Mouse (Mus musculus) heart, postnatal 36 days (tissue): ENCODE measurements at regions not wholly inside any gene's neighbourhood (a gene's known extent, or its start where the extent isn't known, plus 50 kb on each side); places are given as distances from the start of the nearest gene placed in this dataset.

Experiments
- DNase-seq, 2 experiments: peaks; one replicate each; pipeline ENCODE4 v3.0.0; 2021 to 2022
- intact Hi-C: fragments of 180-260 bp; cut with DNase I; formaldehyde crosslinking; loops from one replicate; pipeline ENCODE4 v1.15.1; 2025

DNA sequence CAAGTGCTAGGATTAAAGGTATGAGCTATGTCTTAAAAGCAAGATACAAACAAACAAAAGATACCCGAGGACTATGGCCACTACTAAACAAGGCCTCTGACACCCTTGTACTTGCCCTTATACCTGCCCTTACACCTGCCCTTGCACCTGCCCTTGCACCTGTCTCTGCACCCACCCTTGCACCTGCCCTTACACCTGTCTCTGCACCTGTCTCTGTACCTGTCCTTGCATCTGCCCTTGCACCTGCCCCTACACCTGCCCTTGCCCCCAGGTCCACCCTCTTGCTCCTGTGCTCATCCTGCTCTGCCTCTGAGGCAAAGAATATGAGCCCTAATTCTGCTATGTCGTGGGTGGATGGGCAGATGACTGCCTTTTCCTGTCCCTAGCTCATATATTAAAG is 244.1 kb upstream of the Tle3 start:
- DNase-seq, result no peak
- intact Hi-C loops, result no loop called here

- intact Hi-C loops, result no loop called here
- DNase-seq, result no peak
Observed at GRCm38 (mm10) chr9:61129186-61129585, 243.0 kb upstream of the Tle3 start.

- DNase-seq, result no peak
- intact Hi-C loops, result no loop called here
Observed at GRCm38 (mm10) chr9:61130877-61131276, 241.3 kb upstream of the Tle3 start.

DNA sequence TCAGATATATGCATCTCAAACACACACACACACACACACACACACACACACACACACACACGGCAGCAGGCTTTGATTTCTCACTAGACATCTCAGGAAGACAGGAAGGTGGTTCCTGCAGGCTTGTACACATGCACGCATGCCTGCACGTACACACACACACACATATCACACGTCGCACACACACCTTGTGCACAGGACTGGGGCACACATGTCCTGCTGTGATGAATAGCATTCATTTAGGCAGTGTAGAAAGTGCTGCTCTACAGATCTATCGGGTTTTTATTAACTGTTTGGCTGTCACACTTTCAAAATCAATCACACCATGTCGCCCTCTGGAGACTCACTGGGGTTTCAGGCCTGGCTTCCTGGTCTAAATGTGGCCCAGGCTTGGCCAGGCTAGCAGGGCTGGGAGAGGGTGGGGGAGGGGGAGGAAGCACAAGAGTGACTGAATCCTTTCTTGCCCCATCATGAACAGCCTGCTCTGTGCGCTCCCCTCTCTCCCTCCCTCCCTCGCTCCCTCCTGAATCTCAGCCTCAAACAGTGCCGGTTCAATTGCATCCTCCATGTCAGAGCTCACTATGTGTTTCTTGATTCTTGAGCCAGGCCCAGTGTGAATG is 236.8 kb upstream of the Tle3 start:
- DNase-seq, result no peak
- intact Hi-C loops, result no loop called here

DNA sequence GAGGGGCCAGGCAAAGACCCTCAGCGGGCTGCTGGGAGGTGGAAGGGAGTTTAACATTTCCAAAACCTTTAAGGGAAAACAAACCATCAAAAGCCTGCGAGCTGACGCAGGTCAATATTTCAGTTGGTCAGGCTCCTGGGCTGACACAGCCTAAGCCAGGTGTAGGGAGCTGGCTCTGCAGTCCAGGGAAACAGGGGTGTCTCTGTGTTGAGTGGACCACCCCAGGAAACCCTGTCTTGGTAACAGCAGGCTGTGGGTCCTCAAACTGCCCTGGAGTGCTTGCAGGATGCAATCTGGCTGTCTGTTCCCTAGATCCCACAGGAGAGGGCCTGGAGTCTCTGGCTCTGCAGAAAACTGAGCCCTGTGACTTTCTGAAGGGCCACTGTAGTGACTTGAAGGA is 236.2 kb upstream of the Tle3 start:
- DNase-seq, result no peak
- intact Hi-C loops, result no loop called here

GRCm38 (mm10) chr9:61138741-61139368 is 233.3 kb upstream of the Tle3 start:
- DNase-seq, result peak; percentile 15 to 18
- intact Hi-C loops, result no loop called here

DNA sequence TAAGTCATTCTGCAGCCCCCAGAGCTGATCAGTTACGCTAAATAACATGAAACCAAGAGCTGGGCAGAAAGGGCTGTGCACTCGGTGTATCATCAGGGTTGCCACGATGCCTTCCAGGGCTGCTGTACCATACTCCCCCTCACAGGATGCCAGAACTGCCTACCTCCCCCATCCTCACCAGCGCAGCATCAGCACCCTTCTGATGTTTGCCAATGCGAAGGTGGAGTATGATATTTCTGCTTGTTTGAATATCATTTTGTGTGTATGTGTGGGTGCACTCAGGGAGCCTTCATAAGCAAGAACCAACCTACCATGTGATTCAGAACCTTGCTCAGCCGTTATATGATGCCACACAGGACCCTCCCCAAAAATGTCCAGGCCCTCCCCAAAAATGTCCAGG is 229.1 kb upstream of the Tle3 start:
- DNase-seq, result no peak
- intact Hi-C loops, result no loop called here

DNA sequence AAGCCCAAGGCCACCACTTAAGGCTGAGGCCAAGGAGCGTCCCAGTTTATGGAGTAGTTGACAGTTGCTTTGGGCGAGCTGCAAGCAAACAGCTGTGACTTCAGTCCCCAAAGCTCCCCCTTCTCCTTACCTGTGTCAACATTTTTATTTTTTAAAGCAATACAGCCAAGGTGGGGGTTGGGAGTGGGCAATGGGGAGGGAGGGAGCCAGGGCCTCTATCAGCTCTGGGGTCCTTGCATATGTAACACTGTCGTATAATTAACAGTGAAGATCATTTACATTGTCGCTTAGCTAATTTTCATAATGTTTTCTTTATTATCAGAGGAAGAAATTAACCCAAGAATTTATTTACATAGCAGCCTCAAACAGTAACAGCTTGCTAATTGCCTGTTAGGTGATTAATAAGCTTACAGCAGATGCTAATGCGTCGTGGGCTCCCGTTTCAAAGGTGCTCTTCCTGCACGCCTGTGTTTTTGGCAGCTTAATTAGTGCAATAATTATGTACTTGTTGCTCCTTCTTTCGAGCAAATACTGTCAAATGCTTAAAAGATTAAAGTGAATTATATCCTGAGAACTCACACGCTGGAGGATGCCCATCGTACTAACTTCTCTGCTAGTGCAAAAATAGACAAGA is 227.4 kb upstream of the Tle3 start:
- intact Hi-C loops, result no loop called here
- DNase-seq, result no peak

DNA sequence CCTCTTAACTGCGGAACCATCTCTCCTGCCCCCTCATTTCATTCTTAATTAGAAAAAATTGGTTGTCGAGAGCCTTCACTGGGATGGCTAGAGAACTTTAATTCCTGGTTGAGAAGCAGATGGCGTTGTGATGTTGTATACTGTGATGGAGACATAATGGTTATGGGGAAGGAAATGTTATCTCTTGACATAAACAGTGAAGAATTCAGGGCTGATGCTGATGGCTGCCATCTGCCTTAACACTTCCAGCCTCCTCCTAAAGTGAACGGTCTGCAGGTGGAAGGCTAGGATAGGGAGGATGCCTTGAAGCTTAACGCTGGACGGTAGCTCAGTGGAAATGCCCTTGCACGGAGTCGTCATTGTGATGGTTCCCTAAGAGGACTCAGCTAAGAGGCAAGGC is 226.4 kb upstream of the Tle3 start:
- DNase-seq, result no peak
- intact Hi-C loops, result no loop called here

- intact Hi-C loops, result no loop called here
- no peak for DNase-seq
Observed at GRCm38 (mm10) chr9:61151201-61151600, 221.0 kb upstream of the Tle3 start.

- DNase-seq, result peak in 1 of 2 experiments; percentile 23
- intact Hi-C loops, result no loop called here
Observed at GRCm38 (mm10) chr9:61151901-61152337, 220.2 kb upstream of the Tle3 start.

DNA sequence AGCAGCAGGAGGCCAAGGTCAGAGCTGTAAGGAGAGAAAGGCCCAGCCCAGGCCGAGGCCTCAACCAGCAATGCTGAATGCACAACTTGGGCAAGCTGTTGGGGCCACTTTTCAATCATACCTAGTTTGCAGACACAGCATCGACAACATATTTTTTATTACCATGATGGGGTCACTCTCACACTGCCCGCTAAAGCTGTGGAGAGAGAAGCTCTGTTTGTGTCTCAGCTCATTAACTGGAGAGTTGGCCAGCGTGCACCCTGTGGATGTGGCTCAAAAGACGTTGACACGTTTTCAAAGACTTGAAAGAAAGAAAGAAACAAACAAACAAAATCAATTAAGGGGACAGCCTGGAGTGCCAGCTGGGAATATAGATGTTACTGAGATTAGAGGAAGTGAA is 217.4 kb upstream of the Tle3 start:
- intact Hi-C loops, result no loop called here
- DNase-seq, result no peak

DNA sequence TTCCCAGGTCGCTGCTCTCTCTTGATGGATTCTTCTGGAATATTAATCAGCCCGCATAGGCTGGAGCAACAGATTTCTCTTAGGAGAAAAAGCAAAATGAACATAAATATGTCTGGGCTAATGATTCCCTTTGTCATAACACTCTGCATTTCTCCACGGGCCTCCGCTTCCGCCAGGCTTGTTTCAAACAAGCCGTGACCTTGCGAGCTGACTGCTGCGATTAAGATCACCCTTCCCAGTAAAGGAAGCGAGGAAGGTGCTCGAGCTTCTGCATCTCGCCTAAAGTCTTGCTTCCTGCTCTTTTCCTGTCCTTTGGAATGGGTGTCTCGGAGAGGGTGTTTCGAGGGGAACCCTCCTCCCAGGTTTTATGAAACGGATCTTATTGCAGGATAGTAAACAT is 216.3 kb upstream of the Tle3 start:
- no peak for DNase-seq
- intact Hi-C loops, result no loop called here

DNA sequence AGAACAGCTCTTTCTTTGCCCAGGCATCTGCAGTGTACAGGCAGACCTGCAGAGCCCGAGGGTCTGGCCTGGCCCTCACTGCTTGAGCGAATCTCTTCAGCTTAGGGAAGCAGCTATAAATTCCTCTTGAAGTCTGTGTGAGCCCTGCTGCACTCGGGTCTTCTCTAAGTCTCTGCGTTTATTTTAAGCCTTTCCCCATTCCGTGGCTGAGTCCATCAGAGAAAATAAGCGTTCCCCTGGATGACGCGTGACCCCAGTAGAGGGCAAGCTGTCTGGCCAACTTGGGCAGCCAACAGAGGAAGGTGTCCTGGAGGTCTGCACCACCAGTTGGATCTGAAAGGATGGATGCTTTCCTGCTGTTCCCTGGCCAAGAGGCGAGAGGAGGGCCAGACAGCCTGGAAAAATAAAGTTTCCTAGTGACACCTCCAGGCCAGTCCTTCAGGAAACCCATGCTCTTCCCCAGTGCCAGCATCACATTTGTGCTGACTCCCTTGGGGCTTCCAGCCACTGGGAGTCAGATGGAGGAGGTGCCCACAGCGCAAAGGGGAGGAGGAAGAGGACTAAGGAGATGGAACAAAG is 213.9 kb upstream of the Tle3 start:
- intact Hi-C loops, result no loop called here
- DNase-seq, result no peak

- no peak for DNase-seq
- intact Hi-C loops, result no loop called here
Observed at GRCm38 (mm10) chr9:61159159-61159558, 213.0 kb upstream of the Tle3 start.

DNA sequence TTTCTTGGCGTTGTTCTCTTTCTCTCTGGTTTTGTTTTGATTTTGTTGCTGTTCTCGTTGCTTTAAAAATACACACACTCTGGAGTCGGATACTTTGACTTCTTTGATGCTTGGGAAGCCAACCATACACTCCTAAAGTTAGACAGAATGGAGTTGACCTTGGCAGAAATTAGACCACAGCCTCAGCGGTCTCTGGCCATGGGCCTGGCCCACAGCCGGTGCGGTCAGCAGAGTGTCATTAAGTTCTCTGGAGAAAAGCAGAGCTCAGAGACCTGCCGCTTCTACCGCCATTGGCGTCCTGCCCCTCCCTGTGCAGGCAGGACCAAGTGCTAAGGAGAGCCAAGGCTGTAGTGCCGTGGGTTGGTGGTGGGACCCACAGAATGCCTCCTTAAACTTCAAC is 212.6 kb upstream of the Tle3 start:
- intact Hi-C loops, result no loop called here
- peak; percentile 24 to 41 for DNase-seq

GRCm38 (mm10) chr9:61162884-61163283 is 209.3 kb upstream of the Tle3 start:
- no peak for DNase-seq
- intact Hi-C loops, result no loop called here

DNA sequence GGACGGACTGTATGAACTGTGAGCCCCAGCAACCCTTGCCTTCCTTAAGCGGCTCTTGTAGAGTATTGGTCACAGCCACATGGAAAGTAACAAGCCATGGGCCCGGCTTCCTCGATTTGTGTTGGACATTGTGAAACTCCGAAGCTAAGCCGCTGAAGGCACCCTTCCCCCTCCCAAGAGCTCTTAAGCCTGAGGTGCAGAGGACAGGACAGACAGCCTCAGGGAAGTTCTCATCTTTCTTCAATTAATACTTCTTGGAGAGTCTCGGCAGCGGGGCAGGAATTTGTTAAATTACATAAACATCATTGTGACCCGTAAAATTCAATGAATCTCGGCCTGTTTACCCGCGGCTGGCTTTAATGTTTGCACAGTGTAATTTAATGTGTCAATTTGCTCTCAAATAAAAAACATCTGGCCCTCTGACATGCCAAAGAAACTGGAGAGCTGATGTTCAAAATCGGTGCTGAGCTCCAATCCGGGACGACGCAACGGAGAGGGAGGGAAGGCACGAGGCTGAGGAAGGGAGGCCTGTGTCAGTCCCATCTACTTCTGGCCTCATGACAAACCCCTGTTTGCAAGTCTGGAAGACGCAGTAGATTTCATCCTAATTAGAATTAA is 208.4 kb upstream of the Tle3 start:
- intact Hi-C loops, result no loop called here
- DNase-seq, result peak in 1 of 2 experiments; percentile 35

DNA sequence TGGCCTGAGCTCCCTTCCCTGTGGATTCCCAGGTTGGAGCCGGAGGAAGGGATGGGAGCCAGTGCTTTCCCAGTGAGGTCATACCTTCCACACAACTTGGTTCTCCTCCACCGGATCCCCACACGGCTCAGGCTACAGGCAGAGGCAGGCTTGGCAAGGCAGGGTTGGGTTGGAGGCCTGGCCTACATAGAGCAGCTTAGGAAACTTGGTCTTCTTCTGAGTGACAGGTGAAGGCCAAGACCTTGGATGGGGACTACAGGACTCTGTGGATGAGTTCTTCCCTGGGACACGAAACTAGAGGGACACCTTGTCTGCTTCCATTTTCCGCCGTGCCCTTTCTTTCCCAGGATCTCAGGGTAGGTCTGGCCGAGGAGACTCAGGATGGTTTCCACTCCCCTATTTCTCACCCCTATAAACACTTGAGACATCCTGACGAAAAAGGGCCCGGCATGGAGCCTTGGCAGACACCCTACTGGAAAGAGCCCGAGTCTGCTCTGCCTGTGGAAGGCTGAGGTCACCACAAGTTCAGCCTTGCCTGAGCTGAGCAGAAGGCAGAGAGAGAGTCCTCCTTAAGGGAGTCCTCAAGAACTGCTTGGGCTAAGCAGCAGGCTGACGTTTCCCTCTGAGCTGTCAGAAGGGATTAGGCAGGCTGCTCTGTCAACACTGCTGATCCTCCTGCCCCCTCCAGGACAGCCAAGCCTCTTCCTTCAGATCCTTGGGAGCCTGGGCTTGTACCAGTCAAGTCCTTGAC is 207.5 kb upstream of the Tle3 start:
- DNase-seq, result peak; percentile 54 to 55
- intact Hi-C loops, result no loop called here

GRCm38 (mm10) chr9:61166115-61166514 is 206.1 kb upstream of the Tle3 start:
- intact Hi-C loops, result no loop called here

More at GRCm38 (mm10) chr9:61166115-61166514, 206.1 kb upstream of the Tle3 start:
- DNase-seq, result no peak
